Mouse (Mus musculus) cerebellum, adult 2 months (tissue): ENCODE measurements around the gene Cda.

Experiments used
- CTCF ChIP-seq: fragments of 200-500 bp; IDR thresholded peaks from 2 replicates; pipeline ENCODE4 v1.5.1; 2011; ENCODE audit warnings: low read depth, mild to moderate bottlenecking, control low read depth, low read length, moderate library complexity, borderline replicate concordance; ENCODE audit not compliant: insufficient read depth
- POLR2A ChIP-seq: fragments of 200-500 bp; IDR thresholded peaks from 2 replicates; pipeline ENCODE4 v1.6.1; 2011; ENCODE audit warnings: low read length, control low read depth, borderline replicate concordance; ENCODE audit not compliant: insufficient read depth

GRCm38 (mm10) chr4:138362883-138363282, 4.9 kb downstream of the Cda start:
- TF ChIP-seq CTCF: no peak
- TF ChIP-seq POLR2A: no peak
